Mouse (Mus musculus) limb, embryonic 14.5 days (tissue): Measurements from ENCODE around the gene Eloa. TPM values are rescaled to one million over a fixed set of nuclear protein-coding genes. Genes with fewer than 3 reads are reported as not detected.

Experiments used
- ATAC-seq: fragments of 200-750 bp; cut with Nextera tagmentation; 2 replicates; pipeline ENCODE4 v1.8.0; 2017; ENCODE audit warnings: low read depth, moderate number of reproducible peaks, moderate TSS enrichment; ENCODE audit not compliant: low FRiP score
- DNase-seq: peaks from one replicate; pipeline ENCODE4 v3.0.0-alpha.2; 2015; ENCODE audit warnings: low spot score
- H3K27ac ChIP-seq: fragments of 300-500 bp; sonication (generic); replicated peaks from 2 replicates; pipeline ENCODE4 v1.5.1; 2014; ENCODE audit warnings: low read depth, mild to moderate bottlenecking, low read length, moderate library complexity, mixed read lengths
- H3K27me3 ChIP-seq: fragments of 300-500 bp; sonication (generic); 2 replicates; pipeline ENCODE4 v1.6.1; 2014; ENCODE audit warnings: low read length, mixed read lengths; ENCODE audit not compliant: control insufficient read depth, insufficient read depth
- H3K36me3 ChIP-seq: fragments of 300-500 bp; sonication (generic); 2 replicates; pipeline ENCODE4 v1.6.1; 2014; ENCODE audit warnings: mild to moderate bottlenecking, low read length, moderate library complexity, mixed read lengths; ENCODE audit not compliant: control insufficient read depth, insufficient read depth
- H3K4me1 ChIP-seq: fragments of 300-500 bp; sonication (generic); 2 replicates; pipeline ENCODE4 v1.6.1; 2014; ENCODE audit warnings: antibody characterized with exemption, low read length, mixed read lengths; ENCODE audit not compliant: control insufficient read depth, insufficient read depth
- H3K4me2 ChIP-seq: fragments of 300-500 bp; sonication (generic); replicated peaks from 2 replicates; pipeline ENCODE4 v1.6.1; 2014; ENCODE audit warnings: low read depth, mild to moderate bottlenecking, low read length, moderate library complexity; ENCODE audit not compliant: severe bottlenecking
- H3K4me3 ChIP-seq: fragments of 300-500 bp; sonication (generic); replicated peaks from 2 replicates; pipeline ENCODE4 v1.5.1; 2014; ENCODE audit warnings: low read length
- H3K9ac ChIP-seq: fragments of 300-500 bp; sonication (generic); 2 replicates; pipeline ENCODE4 v1.6.1; 2014; ENCODE audit warnings: mild to moderate bottlenecking, low read depth, low read length, moderate library complexity; ENCODE audit not compliant: severe bottlenecking
- H3K9me3 ChIP-seq: fragments of 300-500 bp; sonication (generic); 2 replicates; pipeline ENCODE4 v1.6.1; 2016; ENCODE audit warnings: low read length; ENCODE audit not compliant: control insufficient read depth
- POLR2A ChIP-seq: fragments of 200-500 bp; IDR thresholded peaks from 2 replicates; pipeline ENCODE4 v1.8.0; 2012; ENCODE audit warnings: inconsistent platforms, mild to moderate bottlenecking, moderate library complexity, borderline replicate concordance; ENCODE audit not compliant: insufficient read depth, insufficient read length; ENCODE audit errors: extremely low read depth
- WGBS: fragments of 180-500 bp; shearing (Covaris S2); extraction: QIAGEN DNeasy Blood & Tissue Kit; methylation state at CpG from one replicate; pipeline ENCODE4 v1.1.7; 2014; 5-methylcytosine and 5-hydroxymethylcytosine counted together
- polyA plus RNA-seq, 2 experiments: library from polyadenylated mRNA; depleted of rRNA in 1 of 2; stranded (reverse) in 1 of 2; unstranded in 1 of 2; fragments of >200 nt; fragmentation: Nextera tagmentation in 1 of 2; extraction: Ambion mirVana in 1 of 2; gene quantifications; 2 replicates each; pipeline versions ENCODE4 v1.2.1 to v1.2.3; 2012 to 2014

Eloa gene
- 21.6 and 28.1 TPM in 2 replicates for polyA plus RNA-seq (2012; rRNA removed)
- 50.5 and 50.8 TPM in 2 replicates for polyA plus RNA-seq (2014; fragmentation: Nextera tagmentation; extraction: Ambion mirVana)

- peak; percentile 63; the same call in 1 of the 2 replicates for TF ChIP-seq POLR2A
- no peaks in the 10 kb centered on the region for H3K27me3 ChIP-seq
- ATAC-seq = peak; percentile 99
Observed at GRCm38 (mm10) chr4:136021549-136022047, at the start of gene Eloa. TSS of gene Eloa (minus strand) at chr4:136021763.

GRCm38 (mm10) chr4:136071178-136071714 lies 49.7 kb upstream of the Eloa start:
- no peak for TF ChIP-seq POLR2A
- Histone ChIP-seq H3K4me3 (peak overlapping the region; percentile 14; the same call in 1 of the 2 replicates), H3K4me1 (peaks cover 11% of the 10 kb centered on the region), H3K36me3 (no peaks in the 10 kb centered on the region), H3K4me2 (peak overlapping the region; percentile 37), H3K27ac (no peak overlapping the region), H3K9me3 (no peaks in the 10 kb centered on the region), H3K9ac (no peak overlapping the region), H3K27me3 (no peaks in the 10 kb centered on the region)
- ATAC-seq (peak; percentile 72), DNase-seq (peak; percentile 80)
- WGBS = 5% methylated on average over 15 of the region's 15 CpGs

More at GRCm38 (mm10) chr4:136021549-136022047, at the start of gene Eloa:
- Histone ChIP-seq H3K36me3 (no peaks in the 10 kb centered on the region; the same call in 1 of the 2 replicates), H3K9ac (peak within 1 kb of the TSS; percentile 96), H3K4me3 (peak within 1 kb of the TSS; percentile 100), H3K27ac (peak within 1 kb of the TSS; percentile 88), H3K4me1 (peaks cover 7% of the 10 kb centered on the region; the same call in 1 of the 2 replicates), H3K9me3 (no peaks in the 10 kb centered on the region), H3K4me2 (peak within 1 kb of the TSS; percentile 87)
- DNase-seq = peak; percentile 99
- under 1% methylated on average over 46 of the region's 48 CpGs for WGBS

GRCm38 (mm10) chr4:136070592-136070991 lies 49.0 kb upstream of the Eloa start:
- Histone ChIP-seq H3K9me3 (no peaks in the 10 kb centered on the region), H3K36me3 (no peaks in the 10 kb centered on the region), H3K27ac (no peak overlapping the region), H3K27me3 (no peaks in the 10 kb centered on the region), H3K4me2 (no peak overlapping the region), H3K4me1 (peaks cover 11% of the 10 kb centered on the region), H3K4me3 (no peak overlapping the region), H3K9ac (no peak overlapping the region)
- DNase-seq (no peak), ATAC-seq (no peak)
- 72% methylated on average over 6 of the region's 6 CpGs for WGBS
- TF ChIP-seq POLR2A = no peak

- WGBS = 4% methylated on average over 18 of the region's 18 CpGs
- peak; percentile 76 for ATAC-seq
- H3K4me2 ChIP-seq = no peak overlapping the region
- no peaks in the 10 kb centered on the region for H3K27me3 ChIP-seq
- no peak overlapping the region for H3K9ac ChIP-seq
- H3K9me3 ChIP-seq = no peaks in the 10 kb centered on the region
- H3K27ac ChIP-seq = no peak overlapping the region; the same call in 1 of the 2 replicates
- H3K4me1 ChIP-seq = peaks cover 11% of the 10 kb centered on the region
- H3K4me3 ChIP-seq = no peak overlapping the region
- peak; percentile 75 for DNase-seq
- no peak for TF ChIP-seq POLR2A
- H3K36me3 ChIP-seq = no peaks in the 10 kb centered on the region
Observed at GRCm38 (mm10) chr4:136069954-136070353, 48.4 kb upstream of the Eloa start.

GRCm38 (mm10) chr4:136069313-136069712 lies 47.8 kb upstream of the Eloa start:
- WGBS = 79% methylated on average over 4 of the region's 4 CpGs

More at GRCm38 (mm10) chr4:136069313-136069712, 47.8 kb upstream of the Eloa start:
- no peak for ATAC-seq
- Histone ChIP-seq H3K27me3 (no peaks in the 10 kb centered on the region), H3K4me2 (no peak overlapping the region), H3K4me1 (peaks cover 11% of the 10 kb centered on the region), H3K9me3 (no peaks in the 10 kb centered on the region), H3K9ac (no peak overlapping the region), H3K36me3 (no peaks in the 10 kb centered on the region), H3K4me3 (no peak overlapping the region), H3K27ac (no peak overlapping the region)
- TF ChIP-seq POLR2A = no peak
- DNase-seq = no peak
